Mouse (Mus musculus): ENCODE results near the gene Hmgcll1. TPM values are rescaled to one million over a fixed set of nuclear protein-coding genes. Genes with fewer than 3 reads are reported as not detected.

Gene Hmgcll1
- polyA plus RNA-seq (2015; fragmentation: Nextera tagmentation; extraction: Ambion mirVana): 24.4 and 30.6 TPM in 2 replicates

DNA sequence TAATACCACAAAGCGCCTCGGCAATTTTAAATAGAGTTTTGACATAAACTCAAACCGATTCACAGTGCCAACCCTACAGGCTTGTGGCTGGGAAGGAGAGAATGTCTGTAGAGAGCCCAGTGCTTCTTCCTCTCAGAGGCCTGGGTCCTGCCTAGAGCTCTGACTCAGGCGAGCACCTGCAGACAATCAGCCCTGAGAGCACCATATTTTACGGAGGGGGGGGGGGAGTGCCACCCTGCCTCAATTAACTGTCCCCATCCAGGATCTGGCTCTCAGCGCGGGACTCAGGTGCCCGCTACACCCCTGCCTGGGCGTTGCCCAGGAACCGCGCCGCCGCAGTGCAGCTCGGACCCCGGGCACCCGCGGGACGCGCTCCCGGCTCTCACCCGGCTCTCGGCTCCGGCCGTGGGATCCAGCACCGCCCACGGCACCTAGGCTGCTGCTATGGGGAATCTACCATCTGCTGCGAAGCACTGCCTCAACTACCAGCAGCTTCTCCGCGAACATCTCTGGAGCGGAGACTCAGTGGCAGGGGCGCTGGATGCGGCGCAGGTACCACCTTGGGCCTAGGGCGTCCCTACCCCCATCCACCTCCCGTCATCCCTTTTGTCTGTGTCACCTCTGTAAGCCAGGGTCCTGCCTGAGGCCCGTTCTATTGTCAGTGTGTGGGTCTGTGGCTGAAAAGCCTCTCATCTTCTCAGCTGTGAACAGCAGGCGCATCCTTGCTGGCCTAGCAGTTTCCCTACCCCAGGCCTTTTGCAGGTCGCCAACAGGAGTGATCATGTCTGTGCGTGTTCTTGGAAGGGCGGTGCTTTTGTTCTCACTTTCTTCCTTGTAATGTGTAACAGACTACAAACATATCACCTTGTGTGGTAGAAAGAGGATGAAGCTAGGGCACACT, at the start of gene Hmgcll1:
Hmgcll1 (plus strand) TSS at position 225 of the 901 bp plus-strand sequence.
- peak within 1 kb of the TSS; percentile 59 for H3K4me3 ChIP-seq (ENCODE audit: low read depth, low read length)
- H3K27me3 ChIP-seq (ENCODE audit: control insufficient read depth, insufficient read depth, low read depth, low read length): no peaks in the 10 kb centered on the region
- WGBS: 2% methylated on average over 40 of the region's 40 CpGs
- peak within 1 kb of the TSS; percentile 80 for H3K4me2 ChIP-seq (ENCODE audit: low read length)
- ATAC-seq: peak; percentile 94
- no peaks in the 10 kb centered on the region; the same call in 1 of the 2 replicates for H3K9me3 ChIP-seq (replicated peaks; ENCODE audit: control insufficient read depth, low read length, poor library complexity, severe bottlenecking)
- H3K4me1 ChIP-seq (ENCODE audit: control insufficient read depth, insufficient read depth, low read length): peaks cover 6% of the 10 kb centered on the region
- no peaks in the 10 kb centered on the region for H3K36me3 ChIP-seq (ENCODE audit: control insufficient read depth, insufficient read depth, low read length)
- H3K9ac ChIP-seq (ENCODE audit: low read depth, low read length): peak within 1 kb of the TSS; percentile 89
- H3K27ac ChIP-seq (ENCODE audit: low read length): peak within 1 kb of the TSS; percentile 95

DNA sequence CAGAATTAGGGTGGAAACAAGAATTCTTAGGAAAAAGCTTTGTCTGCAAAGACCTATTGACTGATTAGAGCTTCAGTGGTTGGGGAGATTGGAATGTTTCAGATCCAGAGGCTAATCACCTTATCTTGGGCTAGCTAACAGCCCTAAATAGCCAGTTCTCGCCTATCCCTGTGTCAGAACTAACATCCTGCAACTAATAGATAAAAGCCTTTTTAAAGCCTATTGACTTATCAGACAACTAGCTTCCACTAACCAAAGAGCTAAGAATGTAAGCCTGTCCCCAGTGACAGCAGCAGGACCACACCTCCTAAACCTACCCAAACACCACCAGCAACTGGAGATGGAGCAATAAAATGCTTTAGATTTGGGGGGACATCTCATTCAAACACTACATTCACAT, 34.6 kb upstream of the Hmgcll1 start:
- no peaks in the 10 kb centered on the region for H3K27me3 ChIP-seq (ENCODE audit: control insufficient read depth, insufficient read depth, low read depth, low read length)
- 41% methylated on average over 1 of the region's 1 CpGs for WGBS
- H3K9me3 ChIP-seq (replicated peaks; ENCODE audit: control insufficient read depth, low read length, poor library complexity, severe bottlenecking): no peaks in the 10 kb centered on the region
- no peak overlapping the region for H3K4me2 ChIP-seq (ENCODE audit: low read length)
- no peak overlapping the region for H3K27ac ChIP-seq (ENCODE audit: low read length)
- no peak overlapping the region for H3K4me3 ChIP-seq (ENCODE audit: low read depth, low read length)
- no peaks in the 10 kb centered on the region for H3K4me1 ChIP-seq (ENCODE audit: control insufficient read depth, insufficient read depth, low read length)
- no peak for ATAC-seq
- no peak overlapping the region for H3K9ac ChIP-seq (ENCODE audit: low read depth, low read length)
- no peaks in the 10 kb centered on the region for H3K36me3 ChIP-seq (ENCODE audit: control insufficient read depth, insufficient read depth, low read length)

DNA sequence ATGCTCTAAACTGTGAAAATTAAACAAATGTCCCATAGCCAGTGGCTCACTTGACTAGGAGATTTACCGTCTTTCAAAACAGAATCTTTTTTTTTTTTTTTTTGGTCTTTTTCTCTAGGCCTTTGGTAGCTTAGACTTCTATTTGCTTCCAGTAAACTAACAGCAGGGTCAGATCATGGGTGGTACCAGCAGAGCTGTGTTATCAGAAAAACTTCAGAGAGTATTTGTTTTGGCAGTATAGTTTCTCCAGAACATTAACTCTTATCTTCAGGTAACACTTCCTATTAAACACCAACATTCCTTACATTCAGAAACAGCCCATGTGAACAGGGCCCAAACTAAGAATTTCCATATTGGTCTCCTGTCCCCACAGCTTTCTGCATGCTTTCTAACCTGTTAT, 33.5 kb upstream of the Hmgcll1 start:
- no peaks in the 10 kb centered on the region for H3K27me3 ChIP-seq (ENCODE audit: control insufficient read depth, insufficient read depth, low read depth, low read length)
- no peak for ATAC-seq
- 95% methylated on average over 1 of the region's 1 CpGs for WGBS
- no peaks in the 10 kb centered on the region for H3K9me3 ChIP-seq (replicated peaks; ENCODE audit: control insufficient read depth, low read length, poor library complexity, severe bottlenecking)
- no peak overlapping the region for H3K27ac ChIP-seq (ENCODE audit: low read length)
- no peak overlapping the region for H3K4me3 ChIP-seq (ENCODE audit: low read depth, low read length)
- no peaks in the 10 kb centered on the region for H3K36me3 ChIP-seq (ENCODE audit: control insufficient read depth, insufficient read depth, low read length)
- H3K9ac ChIP-seq (ENCODE audit: low read depth, low read length): no peak overlapping the region
- no peaks in the 10 kb centered on the region for H3K4me1 ChIP-seq (ENCODE audit: control insufficient read depth, insufficient read depth, low read length)
- no peak overlapping the region for H3K4me2 ChIP-seq (ENCODE audit: low read length)

DNA sequence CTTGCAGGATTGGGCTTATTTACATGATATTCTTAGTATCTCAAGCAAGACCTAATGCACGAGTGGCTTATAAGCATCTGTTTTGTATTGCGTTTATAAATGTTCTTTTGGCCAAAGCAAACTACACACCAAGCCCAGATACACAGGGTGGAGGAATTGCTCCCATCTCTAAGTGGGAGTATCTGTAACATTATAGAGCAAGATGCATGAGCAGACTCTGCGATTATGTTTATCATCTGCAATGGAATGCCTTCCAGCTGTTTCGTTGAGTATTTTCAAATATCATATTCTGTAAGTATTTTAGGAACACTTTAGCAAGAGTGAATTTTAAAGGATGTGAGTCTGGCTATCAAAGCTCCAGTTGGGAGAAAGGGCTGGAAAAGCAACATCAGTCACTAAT, 25.2 kb upstream of the Hmgcll1 start:
- H3K27me3 ChIP-seq (ENCODE audit: control insufficient read depth, insufficient read depth, low read depth, low read length): no peaks in the 10 kb centered on the region
- no peak overlapping the region for H3K27ac ChIP-seq (ENCODE audit: low read length)
- no peaks in the 10 kb centered on the region for H3K9me3 ChIP-seq (replicated peaks; ENCODE audit: control insufficient read depth, low read length, poor library complexity, severe bottlenecking)
- no peaks in the 10 kb centered on the region for H3K36me3 ChIP-seq (ENCODE audit: control insufficient read depth, insufficient read depth, low read length)
- WGBS: 93% methylated on average over 4 of the region's 4 CpGs
- H3K4me1 ChIP-seq (ENCODE audit: control insufficient read depth, insufficient read depth, low read length): no peaks in the 10 kb centered on the region
- H3K4me3 ChIP-seq (ENCODE audit: low read depth, low read length): no peak overlapping the region
- H3K4me2 ChIP-seq (ENCODE audit: low read length): no peak overlapping the region
- ATAC-seq: no peak
- H3K9ac ChIP-seq (ENCODE audit: low read depth, low read length): no peak overlapping the region

DNA sequence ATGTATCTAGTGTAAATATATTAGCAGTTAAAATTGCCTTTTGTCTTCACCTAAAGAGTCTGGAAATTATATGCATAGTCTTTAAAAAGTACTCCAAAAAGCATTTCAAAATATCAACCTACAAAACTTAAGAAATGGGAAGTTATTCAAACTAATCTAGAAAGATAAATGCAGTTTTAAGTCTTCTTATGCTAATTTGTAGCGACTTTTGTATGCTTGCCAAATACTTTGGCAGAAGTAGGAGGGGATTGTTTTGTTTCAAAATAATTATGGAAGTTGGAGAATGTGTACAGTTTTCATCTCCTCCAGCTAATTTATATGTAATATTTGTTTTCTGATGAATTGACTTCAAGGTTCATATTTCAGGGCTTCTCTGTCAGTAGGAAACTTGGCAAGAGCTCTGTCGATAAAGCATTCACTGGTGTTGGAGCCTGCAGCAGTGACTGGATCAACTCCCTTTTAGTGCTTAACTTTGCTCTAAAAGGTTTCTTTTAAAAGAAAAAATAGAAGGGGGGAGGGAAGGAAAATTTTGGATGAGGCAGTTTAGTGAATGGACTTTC, 15.8 kb upstream of the Hmgcll1 start:
- ATAC-seq: no peak
- H3K9ac ChIP-seq (ENCODE audit: low read depth, low read length): no peak overlapping the region
- H3K27ac ChIP-seq (ENCODE audit: low read length): no peak overlapping the region
- H3K4me3 ChIP-seq (ENCODE audit: low read depth, low read length): no peak overlapping the region
- no peaks in the 10 kb centered on the region for H3K36me3 ChIP-seq (ENCODE audit: control insufficient read depth, insufficient read depth, low read length)
- no peaks in the 10 kb centered on the region for H3K27me3 ChIP-seq (ENCODE audit: control insufficient read depth, insufficient read depth, low read depth, low read length)
- 68% methylated on average over 2 of the region's 2 CpGs for WGBS
- no peaks in the 10 kb centered on the region for H3K4me1 ChIP-seq (ENCODE audit: control insufficient read depth, insufficient read depth, low read length)
- H3K9me3 ChIP-seq (replicated peaks; ENCODE audit: control insufficient read depth, low read length, poor library complexity, severe bottlenecking): no peaks in the 10 kb centered on the region
- no peak overlapping the region for H3K4me2 ChIP-seq (ENCODE audit: low read length)

DNA sequence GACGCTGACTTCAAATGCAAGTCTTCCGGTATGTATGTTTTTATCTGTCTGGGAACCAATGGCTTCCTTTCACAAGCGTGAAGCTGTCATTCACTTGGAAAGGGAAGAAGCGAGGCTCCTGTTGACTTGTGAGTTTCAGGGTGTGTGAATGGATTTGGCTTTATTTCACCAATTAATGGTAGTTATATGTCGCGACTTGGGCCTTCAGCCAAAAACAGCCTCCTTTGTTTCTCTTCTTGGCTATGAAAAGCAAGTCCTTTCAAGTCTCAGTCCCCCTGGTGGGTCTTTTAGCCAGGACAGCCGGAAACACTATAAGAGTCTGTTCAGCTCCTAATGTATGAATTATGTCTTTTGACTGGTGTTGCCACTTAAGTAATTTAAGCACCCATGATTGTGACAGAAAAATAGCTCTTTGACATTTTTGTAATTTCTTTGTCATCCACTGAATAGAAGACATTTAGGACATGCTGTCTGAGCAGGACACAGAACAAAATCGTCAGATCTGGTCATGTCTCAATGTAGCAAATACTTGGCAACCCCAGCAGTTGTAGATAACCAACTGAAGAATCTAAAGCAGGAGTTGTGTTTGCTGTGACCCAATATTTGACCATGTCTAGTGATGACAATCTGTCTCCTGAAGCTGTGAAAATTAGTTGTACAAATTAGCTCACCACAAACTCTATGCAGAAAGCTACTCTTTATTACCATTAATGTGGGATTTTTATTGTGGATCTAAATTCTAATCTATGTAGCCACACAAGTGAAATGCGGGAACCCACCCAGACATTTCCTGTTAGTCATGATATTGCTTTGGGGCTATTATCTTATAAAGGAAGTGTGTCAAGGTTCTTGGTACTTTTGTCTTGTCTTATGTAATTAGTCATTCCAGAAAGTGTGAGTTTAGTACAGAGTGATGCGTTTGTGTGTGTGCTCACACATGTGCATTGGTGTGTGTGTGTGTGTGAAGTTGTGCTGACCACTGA, 13.5 kb upstream of the Hmgcll1 start:
- Histone ChIP-seq H3K27ac (ENCODE audit: low read length) (no peak overlapping the region), H3K27me3 (ENCODE audit: control insufficient read depth, insufficient read depth, low read depth, low read length) (no peaks in the 10 kb centered on the region), H3K4me2 (ENCODE audit: low read length) (no peak overlapping the region), H3K9ac (ENCODE audit: low read depth, low read length) (no peak overlapping the region), H3K9me3 (replicated peaks; ENCODE audit: control insufficient read depth, low read length, poor library complexity, severe bottlenecking) (no peaks in the 10 kb centered on the region), H3K4me3 (ENCODE audit: low read depth, low read length) (no peak overlapping the region), H3K36me3 (ENCODE audit: control insufficient read depth, insufficient read depth, low read length) (no peaks in the 10 kb centered on the region), H3K4me1 (ENCODE audit: control insufficient read depth, insufficient read depth, low read length) (no peaks in the 10 kb centered on the region)
- ATAC-seq: no peak
- WGBS: 46% methylated on average over 10 of the region's 10 CpGs

DNA sequence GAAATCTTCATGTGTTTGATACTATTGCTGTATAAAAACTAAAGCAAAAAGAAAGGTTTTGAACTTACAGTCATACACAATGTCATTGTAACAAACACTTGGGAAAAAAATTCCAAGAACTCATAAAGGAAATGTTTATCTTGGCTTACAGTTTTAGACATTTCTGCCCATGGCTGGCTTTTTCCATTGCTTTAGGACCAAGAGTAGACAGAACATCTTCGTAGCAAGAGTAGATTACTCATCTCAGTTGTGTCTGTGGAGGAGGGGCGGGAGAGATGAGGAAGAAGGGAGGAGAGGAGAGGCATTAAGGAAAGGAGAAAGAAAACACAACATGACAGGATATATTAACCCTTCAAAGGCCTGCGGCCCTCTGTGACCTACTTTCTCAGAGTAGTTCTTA, 11.6 kb upstream of the Hmgcll1 start:
- Histone ChIP-seq H3K36me3 (ENCODE audit: control insufficient read depth, insufficient read depth, low read length) (no peaks in the 10 kb centered on the region), H3K27ac (ENCODE audit: low read length) (no peak overlapping the region), H3K9ac (ENCODE audit: low read depth, low read length) (no peak overlapping the region), H3K27me3 (ENCODE audit: control insufficient read depth, insufficient read depth, low read depth, low read length) (no peaks in the 10 kb centered on the region), H3K9me3 (replicated peaks; ENCODE audit: control insufficient read depth, low read length, poor library complexity, severe bottlenecking) (no peaks in the 10 kb centered on the region), H3K4me1 (ENCODE audit: control insufficient read depth, insufficient read depth, low read length) (no peaks in the 10 kb centered on the region), H3K4me2 (ENCODE audit: low read length) (no peak overlapping the region), H3K4me3 (ENCODE audit: low read depth, low read length) (no peak overlapping the region)
- 82% methylated on average over 3 of the region's 3 CpGs for WGBS
- ATAC-seq: no peak

DNA sequence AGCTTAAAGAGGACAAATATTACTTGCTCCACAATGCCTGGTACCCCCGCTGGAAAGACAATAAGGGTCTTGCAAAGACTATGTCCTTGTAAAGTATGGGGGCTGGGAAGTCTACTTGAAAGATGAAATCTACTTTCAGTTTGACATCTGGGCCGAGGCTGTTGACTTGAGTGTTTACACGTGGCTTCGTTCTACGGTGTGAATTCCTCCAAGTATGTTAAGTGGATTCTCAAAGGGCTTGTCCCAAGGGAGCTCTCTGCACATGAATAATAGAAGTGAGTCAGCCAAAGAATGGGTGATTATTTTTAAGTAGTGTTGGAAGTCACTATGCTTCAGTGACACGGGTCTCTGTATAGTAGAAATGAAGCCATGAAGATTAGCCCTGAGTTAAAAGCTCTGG, 11.0 kb upstream of the Hmgcll1 start:
- Histone ChIP-seq H3K9ac (ENCODE audit: low read depth, low read length) (no peak overlapping the region), H3K4me1 (ENCODE audit: control insufficient read depth, insufficient read depth, low read length) (no peaks in the 10 kb centered on the region), H3K27ac (ENCODE audit: low read length) (no peak overlapping the region), H3K9me3 (replicated peaks; ENCODE audit: control insufficient read depth, low read length, poor library complexity, severe bottlenecking) (no peaks in the 10 kb centered on the region), H3K4me2 (ENCODE audit: low read length) (no peak overlapping the region), H3K27me3 (ENCODE audit: control insufficient read depth, insufficient read depth, low read depth, low read length) (no peaks in the 10 kb centered on the region), H3K4me3 (ENCODE audit: low read depth, low read length) (no peak overlapping the region), H3K36me3 (ENCODE audit: control insufficient read depth, insufficient read depth, low read length) (no peaks in the 10 kb centered on the region)
- ATAC-seq: no peak
- WGBS: 65% methylated on average over 6 of the region's 6 CpGs
